Mouse (Mus musculus) c-Kit-negative CD71-positive TER-119-positive erythroid progenitor cells, embryonic 14.5 days (primary cell): Measurements from ENCODE around the gene Fthl17d.
"Not testable (repeated sequence)": the region's sequence is repeated elsewhere in the genome, so short reads cannot be mapped to it uniquely, and the experiment has no call there.

Source experiments
- DNase-seq: peaks from one replicate; pipeline ENCODE4 v3.0.0-alpha.2; 2013; ENCODE audit warnings: low read depth, low spot score

Fthl17d gene

DNA sequence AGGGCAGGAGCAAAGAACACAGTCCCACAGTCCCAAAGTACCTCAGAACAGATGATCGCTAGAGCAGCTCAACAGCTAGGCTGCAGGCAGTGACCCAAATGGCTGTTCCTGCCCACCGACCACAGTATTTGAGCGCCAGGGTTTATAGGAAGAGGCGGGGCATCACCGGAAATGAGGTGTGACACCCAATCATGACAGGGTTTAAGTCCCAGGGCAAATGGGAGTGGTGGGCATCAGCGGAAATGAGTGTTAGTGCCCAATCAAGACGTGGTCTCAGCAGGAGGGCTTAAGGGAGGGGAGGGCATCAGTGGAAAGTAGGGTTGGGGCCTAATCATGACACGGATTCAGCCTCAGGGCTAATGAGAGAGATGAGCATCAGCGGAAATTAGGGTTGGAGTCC lies at the start of gene Fthl17d:
Fthl17d (minus strand) TSS at position 101 of the 400 bp plus-strand sequence.
- DNase-seq: not testable (repeated sequence)

DNA sequence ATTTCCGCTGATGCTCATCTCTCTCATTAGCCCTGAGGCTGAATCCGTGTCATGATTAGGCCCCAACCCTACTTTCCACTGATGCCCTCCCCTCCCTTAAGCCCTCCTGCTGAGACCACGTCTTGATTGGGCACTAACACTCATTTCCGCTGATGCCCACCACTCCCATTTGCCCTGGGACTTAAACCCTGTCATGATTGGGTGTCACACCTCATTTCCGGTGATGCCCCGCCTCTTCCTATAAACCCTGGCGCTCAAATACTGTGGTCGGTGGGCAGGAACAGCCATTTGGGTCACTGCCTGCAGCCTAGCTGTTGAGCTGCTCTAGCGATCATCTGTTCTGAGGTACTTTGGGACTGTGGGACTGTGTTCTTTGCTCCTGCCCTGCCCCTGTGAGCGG lies 46.6 kb upstream of the Fthl17d start, which contains the start of gene Fthl17e:
Fthl17e (plus strand) TSS at position 301 of the 400 bp plus-strand sequence.
- DNase-seq: not testable (repeated sequence)

DNA sequence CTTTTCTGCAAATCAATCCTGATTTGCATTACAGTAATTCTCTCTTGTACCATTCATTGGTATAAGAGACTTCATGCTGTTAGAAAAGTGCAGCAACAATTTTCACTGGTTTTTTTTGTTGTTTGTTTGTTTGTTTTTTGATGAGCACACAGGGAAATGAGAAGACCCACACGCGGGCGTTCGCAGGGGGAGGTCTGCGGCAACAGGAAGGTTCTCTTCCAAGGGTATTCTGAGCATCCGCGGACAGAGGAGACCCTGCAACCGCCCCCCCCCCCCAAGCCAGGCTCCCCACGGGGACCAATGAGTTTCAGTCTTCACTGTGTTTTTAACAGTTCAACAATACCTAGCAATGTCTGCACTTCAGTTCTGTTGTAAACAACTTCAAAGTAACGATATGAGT lies 32.9 kb upstream of the Fthl17d start:
- no peak for DNase-seq

DNA sequence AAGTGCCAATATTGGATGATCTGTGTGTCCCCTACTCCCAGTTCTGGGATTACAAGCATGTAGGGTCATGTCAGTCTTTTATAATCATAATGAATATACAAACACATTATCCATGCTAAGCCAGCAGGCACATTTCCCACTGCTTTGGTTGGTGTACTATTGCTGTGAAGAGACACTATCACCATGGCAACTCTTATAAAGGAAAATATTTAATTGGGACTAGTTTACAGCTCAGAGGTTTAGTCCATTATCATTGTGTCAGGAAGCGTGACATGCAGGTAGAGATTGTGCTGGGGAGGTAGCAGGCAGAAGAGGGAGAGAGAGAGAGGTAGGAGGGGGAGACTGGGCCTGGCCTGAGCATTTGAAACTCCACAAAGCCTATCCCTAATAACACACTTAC lies 29.5 kb upstream of the Fthl17d start:
- no peak for DNase-seq

- DNase-seq: not testable (repeated sequence)
Measured at GRCm38 (mm10) chrX:8976459-8976858, 10.1 kb downstream of the Fthl17d start, which contains the start of gene Fthl17c. TSS of gene Fthl17c (minus strand) at chrX:8976559.

- not testable (repeated sequence) for DNase-seq
Measured at GRCm38 (mm10) chrX:8964618-8965017, 21.9 kb downstream of the Fthl17d start.

DNA sequence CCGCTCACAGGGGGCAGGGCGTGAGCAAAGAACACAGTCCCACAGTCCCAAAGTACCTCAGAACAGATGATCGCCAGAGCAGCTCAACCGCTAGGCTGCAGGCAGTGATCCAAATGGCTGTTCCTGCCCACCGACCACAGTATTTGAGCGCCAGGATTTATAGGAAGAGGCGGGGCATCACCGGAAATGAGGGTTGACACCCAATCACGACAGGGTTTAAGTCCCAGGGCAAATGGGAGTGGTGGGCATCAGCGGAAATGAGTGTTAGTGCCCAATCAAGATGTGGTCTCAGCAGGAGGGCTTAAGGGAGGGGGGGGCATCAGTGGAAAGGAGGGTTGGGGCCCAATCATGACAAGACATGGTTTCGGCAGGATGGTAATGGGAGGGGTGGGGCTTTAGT lies 23.7 kb downstream of the Fthl17d start, which contains the start of gene Fthl17b:
Fthl17b (minus strand) TSS at position 101 of the 400 bp plus-strand sequence.
- not testable (repeated sequence) for DNase-seq

- DNase-seq: not testable (repeated sequence)
Measured at GRCm38 (mm10) chrX:8948130-8948805, 38.3 kb downstream of the Fthl17d start.

- no peak for DNase-seq
Measured at GRCm38 (mm10) chrX:8944041-8944440, 42.5 kb downstream of the Fthl17d start.
